ENCODE assay signal across 21 mouse cellular contexts in the genomic region with DNA sequence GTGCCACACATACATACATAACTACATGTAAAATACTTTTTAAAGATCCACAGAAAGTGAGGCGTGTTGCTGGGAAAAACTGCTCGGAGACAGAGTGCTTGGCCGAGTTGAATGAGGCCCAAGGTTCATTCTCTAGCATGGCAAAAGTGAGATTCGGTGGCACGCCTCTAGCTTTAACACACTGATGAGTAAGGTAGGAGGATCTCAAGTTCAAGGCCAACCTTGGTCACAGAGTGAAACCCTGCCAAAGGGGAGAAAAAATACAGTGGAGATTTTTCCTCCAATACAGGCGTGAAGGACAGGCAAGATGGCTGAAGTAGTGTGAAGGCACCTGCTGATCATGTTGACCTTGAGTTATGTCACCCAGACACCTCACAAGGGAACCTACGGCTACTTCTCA. TPM values are rescaled to one million over a fixed set of nuclear protein-coding genes. Genes with fewer than 3 reads are reported as not detected.
DNase-seq lines count a peak whose midpoint lies in the region; ATAC-seq lines count a peak whose summit lies in the region.
"Had no signal": no experiment of that assay in that cellular context is flagged by ENCODE, and none has a peak within 500 bp of the region (broad histone marks: within the 10 kb centered on the region; RNA-seq: fewer than 3 reads in every experiment).

No protein-coding gene starts in this region.

- peak; percentile 80 for DNase-seq in adrenal gland, adult 2 months
- DNase-seq in adrenal gland, adult 18-20 months (ENCODE audit: low spot score in 2 of 2): no peak
- DNase-seq in adrenal gland, adult 8-10 months: peak; percentile 58
- peak; percentile 68 for DNase-seq in adrenal gland, postnatal 14 days
- DNase-seq in urinary bladder, adult 2 months (ENCODE audit: low spot score): no peak
- DNase-seq: B cell, adult 2 months; cerebellum, adult 18-20 months; cerebellum, adult 9-10 months; cerebellum, postnatal 25 days; forebrain, postnatal 0 days; gastrocnemius, adult 2 months; gastrocnemius, postnatal 14 days; heart, adult 11 months; heart, postnatal 10 days; heart, postnatal 36 days; kidney, adult 11 months had no signal

- ATAC-seq in megakaryocyte progenitor cell, adult 5-6 weeks (replicated peaks; ENCODE audit: poor library complexity): no peak
- ATAC-seq: forebrain, embryonic 14.5 days; forebrain, postnatal 0 days; hindbrain, embryonic 16.5 days; intestine, embryonic 15.5 days; Patski had no signal

RNA-seq across cellular contexts. Expression of gene Pdpk1, which starts 1.3 kb away (rescaled TPM):
- 10 to 100 TPM; 56.4 to 62.0 TPM for total RNA-seq in adrenal gland, adult 2 months (2021)
- 23.6 and 24.7 TPM in 2 replicates for polyA plus RNA-seq in adrenal gland, adult 2 months (2012; rRNA removed)
- total RNA-seq in adrenal gland, adult 18-20 months (2021): 10 to 100 TPM; 54.4 to 57.5 TPM
- 10 to 100 TPM; 46.0 to 63.6 (median 61.9) TPM for total RNA-seq in adrenal gland, adult 8-10 months (2022)
- total RNA-seq in adrenal gland, postnatal 14 days (2021): 49.1 and 53.7 TPM in 2 replicates
- polyA plus RNA-seq in urinary bladder, adult 2 months (2012; rRNA removed): 20.2 and 20.8 TPM in 2 replicates
- total RNA-seq in megakaryocyte progenitor cell, adult 5-6 weeks (2015): 33.3 and 36.3 TPM in 2 replicates
- total RNA-seq in megakaryocyte progenitor cell, adult 5-6 weeks (2017): 41.1 and 49.5 TPM in 2 replicates

RNA-seq across cellular contexts. Expression of gene Amdhd2, which starts 14.1 kb away (rescaled TPM):
- 10 to 100 TPM; 30.1 to 42.1 TPM for total RNA-seq in adrenal gland, adult 2 months (2021)
- 68.4 and 71.3 TPM in 2 replicates for polyA plus RNA-seq in adrenal gland, adult 2 months (2012; rRNA removed)
- 10 to 100 TPM; 23.8 to 29.2 TPM for total RNA-seq in adrenal gland, adult 18-20 months (2021)
- total RNA-seq in adrenal gland, adult 8-10 months (2022): 10 to 100 TPM; 39.3 to 64.9 (median 50.3) TPM
- 35.8 and 37.2 TPM in 2 replicates for total RNA-seq in adrenal gland, postnatal 14 days (2021)
- 24.7 and 29.2 TPM in 2 replicates for polyA plus RNA-seq in urinary bladder, adult 2 months (2012; rRNA removed)
- total RNA-seq in megakaryocyte progenitor cell, adult 5-6 weeks (2015): 21.9 and 33.7 TPM in 2 replicates
- total RNA-seq in megakaryocyte progenitor cell, adult 5-6 weeks (2017): 65.1 and 65.5 TPM in 2 replicates

RNA-seq across cellular contexts. Expression of gene Atp6v0c, which starts 20.1 kb away (rescaled TPM):
- total RNA-seq in adrenal gland, adult 2 months (2021): 100 to 1,000 TPM; 476 to 493 TPM
- polyA plus RNA-seq in adrenal gland, adult 2 months (2012; rRNA removed): 1,190 and 1,565 TPM in 2 replicates
- 100 to 1,000 TPM; 434 to 484 TPM for total RNA-seq in adrenal gland, adult 18-20 months (2021)
- 100 to 1,000 TPM; 416 to 520 (median 442) TPM for total RNA-seq in adrenal gland, adult 8-10 months (2022)
- 346 and 376 TPM in 2 replicates for total RNA-seq in adrenal gland, postnatal 14 days (2021)
- polyA plus RNA-seq in urinary bladder, adult 2 months (2012; rRNA removed): 460 and 497 TPM in 2 replicates
- total RNA-seq in megakaryocyte progenitor cell, adult 5-6 weeks (2015): 405 and 437 TPM in 2 replicates
- 109 and 145 TPM in 2 replicates for total RNA-seq in megakaryocyte progenitor cell, adult 5-6 weeks (2017)

RNA-seq across cellular contexts. Expression of gene Tbc1d24, which starts 55.9 kb away (rescaled TPM):
- total RNA-seq in adrenal gland, adult 2 months (2021): 10 to 100 TPM; 13.4 to 17.1 TPM
- polyA plus RNA-seq in adrenal gland, adult 2 months (2012; rRNA removed): 24.6 and 33.5 TPM in 2 replicates
- 10 to 100 TPM; 11.0 to 14.3 TPM for total RNA-seq in adrenal gland, adult 18-20 months (2021)
- total RNA-seq in adrenal gland, adult 8-10 months (2022): 10 to 100 TPM; 18.8 to 24.3 (median 23.8) TPM
- total RNA-seq in adrenal gland, postnatal 14 days (2021): 11.0 and 14.6 TPM in 2 replicates
- 7.6 and 7.9 TPM in 2 replicates for polyA plus RNA-seq in urinary bladder, adult 2 months (2012; rRNA removed)
- total RNA-seq in megakaryocyte progenitor cell, adult 5-6 weeks (2015): 3.6 and 6.4 TPM in 2 replicates
- 6.4 and 6.6 TPM in 2 replicates for total RNA-seq in megakaryocyte progenitor cell, adult 5-6 weeks (2017)

RNA-seq across cellular contexts. Expression of gene Ntn3, which starts 59.9 kb away (rescaled TPM):
- 1 to 10 TPM; 1.4 to 2.4 TPM for total RNA-seq in adrenal gland, adult 2 months (2021)
- 7.4 and 8.8 TPM in 2 replicates for polyA plus RNA-seq in adrenal gland, adult 2 months (2012; rRNA removed)
- 1 to 10 TPM; 1.5 to 2.1 TPM for total RNA-seq in adrenal gland, adult 18-20 months (2021)
- total RNA-seq in adrenal gland, adult 8-10 months (2022): 1 to 10 TPM; 1.7 to 4.2 (median 2.9) TPM
- 2.1 and 2.9 TPM in 2 replicates for total RNA-seq in adrenal gland, postnatal 14 days (2021)
- polyA plus RNA-seq in urinary bladder, adult 2 months (2012; rRNA removed): 0.88 and 1.0 TPM in 2 replicates
- total RNA-seq in megakaryocyte progenitor cell, adult 5-6 weeks (2015): 0.15 TPM in 1 of 2 replicates, not detected in the other
- total RNA-seq in megakaryocyte progenitor cell, adult 5-6 weeks (2017): 0.12 and 0.30 TPM in 2 replicates

Comparison
In these comparisons a context has a peak if more than half of its experiments do, and no peak if none do; other contexts are left out.
1. DNase-seq: peak in adrenal gland, adult 2 months (single experiment), adrenal gland, adult 8-10 months (single experiment) and adrenal gland, postnatal 14 days (single experiment); none in adrenal gland, adult 18-20 months (0 of 2) and urinary bladder, adult 2 months (single experiment).